Mouse (Mus musculus): ENCODE data around the gene Rere.
"Not testable (repeated sequence)": the region's sequence is repeated elsewhere in the genome, so short reads cannot be mapped to it uniquely, and the experiment has no call there.

Rere gene

GRCm38 (mm10) chr4:150255181-150255580 lies 26.3 kb upstream of the Rere start:
- DNase-seq: no peak

- peak; percentile 95 for DNase-seq
Measured at GRCm38 (mm10) chr4:150257252-150258204, 23.9 kb upstream of the Rere start.

- peak; percentile 63 to 67 for DNase-seq
Measured at GRCm38 (mm10) chr4:150258388-150258787, 23.1 kb upstream of the Rere start.

- no peak for DNase-seq
Measured at GRCm38 (mm10) chr4:150259577-150259976, 21.9 kb upstream of the Rere start.

- no peak for DNase-seq
Measured at GRCm38 (mm10) chr4:150260111-150260510, 21.3 kb upstream of the Rere start.

GRCm38 (mm10) chr4:150260745-150261144 lies 20.7 kb upstream of the Rere start:
- no peak for DNase-seq

- DNase-seq: no peak
Measured at GRCm38 (mm10) chr4:150262301-150262700, 19.1 kb upstream of the Rere start.

GRCm38 (mm10) chr4:150264903-150265302 lies 16.5 kb upstream of the Rere start:
- DNase-seq: no peak

GRCm38 (mm10) chr4:150265471-150265870 lies 16.0 kb upstream of the Rere start:
- no peak for DNase-seq

GRCm38 (mm10) chr4:150266655-150267223 lies 14.7 kb upstream of the Rere start:
- no peak for DNase-seq

GRCm38 (mm10) chr4:150268674-150269653 lies 12.5 kb upstream of the Rere start:
- DNase-seq: no peak

- DNase-seq: no peak
Measured at GRCm38 (mm10) chr4:150269679-150270078, 11.8 kb upstream of the Rere start.

GRCm38 (mm10) chr4:150270718-150271117 lies 10.7 kb upstream of the Rere start:
- DNase-seq: not testable (repeated sequence)

- DNase-seq: no peak
Measured at GRCm38 (mm10) chr4:150272725-150273124, 8.7 kb upstream of the Rere start.

- DNase-seq: no peak
Measured at GRCm38 (mm10) chr4:150275531-150275930, 5.9 kb upstream of the Rere start.

GRCm38 (mm10) chr4:150279336-150279735 lies 2.1 kb upstream of the Rere start:
- DNase-seq: not testable (repeated sequence)

GRCm38 (mm10) chr4:150280002-150280401 lies 1.4 kb upstream of the Rere start:
- DNase-seq: no peak

- DNase-seq: no peak
Measured at GRCm38 (mm10) chr4:150280459-150280858, 987 bp upstream of the Rere start.

- peak; percentile 45 to 54 for DNase-seq
Measured at GRCm38 (mm10) chr4:150281891-150282630, 615 bp downstream of the Rere start.

GRCm38 (mm10) chr4:150282631-150283334 lies 1.3 kb downstream of the Rere start:
- DNase-seq: no peak

- DNase-seq: no peak
Measured at GRCm38 (mm10) chr4:150283335-150283638, 1.8 kb downstream of the Rere start.

GRCm38 (mm10) chr4:150283993-150284392 lies 2.5 kb downstream of the Rere start:
- peak in 1 of 2 experiments; percentile 19 for DNase-seq
